Mouse (Mus musculus): Measurements from ENCODE around the gene Phc1. TPM values are rescaled to one million over a fixed set of nuclear protein-coding genes. Genes with fewer than 3 reads are reported as not detected.
"Not testable (repeated sequence)": the region's sequence is repeated elsewhere in the genome, so short reads cannot be mapped to it uniquely, and the experiment has no call there.

Gene Phc1
- 10 to 100 TPM; 61.8 to 64.9 TPM for total RNA-seq (2021)
- long read RNA-seq, experiment 1, partial matches to known transcripts = 16 of 21 reads
- long read RNA-seq, experiment 1, other reads (novel, unspliced or antisense) = 3 of 21 reads
- long read RNA-seq, experiment 2, partial matches to known transcripts = 29 of 32 reads
- long read RNA-seq, experiment 2, other reads (novel, unspliced or antisense) = 0 of 32 reads

- no peak for DNase-seq (ENCODE audit: low spot score in 2 of 2)
Observed at GRCm38 (mm10) chr6:122340349-122341000, at the start of gene Phc1. Gene Phc1 (minus strand): TSS chr6:122340561.

GRCm38 (mm10) chr6:122389986-122390385 is 49.6 kb upstream of the Phc1 start:
- not testable (repeated sequence) for DNase-seq (ENCODE audit: low spot score in 2 of 2)

GRCm38 (mm10) chr6:122387177-122388028 is 47.0 kb upstream of the Phc1 start:
- not testable (repeated sequence) for DNase-seq (ENCODE audit: low spot score in 2 of 2)

GRCm38 (mm10) chr6:122385724-122386123 is 45.4 kb upstream of the Phc1 start:
- no peak for DNase-seq (ENCODE audit: low spot score in 2 of 2)

GRCm38 (mm10) chr6:122384886-122385285 is 44.5 kb upstream of the Phc1 start:
- DNase-seq (ENCODE audit: low spot score in 2 of 2) = no peak

- DNase-seq (ENCODE audit: low spot score in 2 of 2) = no peak
Observed at GRCm38 (mm10) chr6:122383211-122383610, 42.9 kb upstream of the Phc1 start.

- no peak for DNase-seq (ENCODE audit: low spot score in 2 of 2)
Observed at GRCm38 (mm10) chr6:122382046-122382445, 41.7 kb upstream of the Phc1 start.

GRCm38 (mm10) chr6:122368245-122368644 is 27.9 kb upstream of the Phc1 start:
- no peak for DNase-seq (ENCODE audit: low spot score in 2 of 2)

GRCm38 (mm10) chr6:122366976-122367375 is 26.6 kb upstream of the Phc1 start:
- DNase-seq (ENCODE audit: low spot score in 2 of 2) = no peak

- no peak for DNase-seq (ENCODE audit: low spot score in 2 of 2)
Observed at GRCm38 (mm10) chr6:122366287-122366686, 25.9 kb upstream of the Phc1 start.

- no peak for DNase-seq (ENCODE audit: low spot score in 2 of 2)
Observed at GRCm38 (mm10) chr6:122365706-122366105, 25.3 kb upstream of the Phc1 start.

GRCm38 (mm10) chr6:122357089-122357488 is 16.7 kb upstream of the Phc1 start:
- no peak for DNase-seq (ENCODE audit: low spot score in 2 of 2)

GRCm38 (mm10) chr6:122355909-122356308 is 15.5 kb upstream of the Phc1 start:
- no peak for DNase-seq (ENCODE audit: low spot score in 2 of 2)

GRCm38 (mm10) chr6:122347326-122347725 is 7.0 kb upstream of the Phc1 start:
- not testable (repeated sequence) for DNase-seq (ENCODE audit: low spot score in 2 of 2)

GRCm38 (mm10) chr6:122346399-122346798 is 6.0 kb upstream of the Phc1 start:
- DNase-seq (ENCODE audit: low spot score in 2 of 2) = no peak

GRCm38 (mm10) chr6:122345731-122346130 is 5.4 kb upstream of the Phc1 start:
- DNase-seq (ENCODE audit: low spot score in 2 of 2) = no peak

- DNase-seq (ENCODE audit: low spot score in 2 of 2) = no peak
Observed at GRCm38 (mm10) chr6:122344386-122345116, 4.2 kb upstream of the Phc1 start.

GRCm38 (mm10) chr6:122343719-122344118 is 3.4 kb upstream of the Phc1 start:
- DNase-seq (ENCODE audit: low spot score in 2 of 2) = no peak

GRCm38 (mm10) chr6:122342125-122342524 is 1.8 kb upstream of the Phc1 start:
- DNase-seq (ENCODE audit: low spot score in 2 of 2) = no peak

GRCm38 (mm10) chr6:122341038-122341810 is 863 bp upstream of the Phc1 start:
- DNase-seq (ENCODE audit: low spot score in 2 of 2) = no peak
